Mouse (Mus musculus): ENCODE results near the gene Olfr223. TPM values are rescaled to one million over a fixed set of nuclear protein-coding genes. Genes with fewer than 3 reads are reported as not detected.

Gene Olfr223
- polyA plus RNA-seq (2011; ENCODE audit: insufficient read depth, insufficient read length, low replicate concordance, missing spikeins), result not detected in 2 replicates

GRCm38 (mm10) chr11:59593189-59593588 is at the start of gene Olfr223:
Gene Olfr223, minus strand, starts transcription at chr11:59593289.
- H3K4me3 ChIP-seq (replicated peaks; ENCODE audit: control insufficient read depth, low read depth, low read length), result no peak within 1 kb of the TSS
- no peaks in the 10 kb centered on the region for H3K4me1 ChIP-seq (ENCODE audit: control insufficient read depth, insufficient read depth, low read length)
- TF ChIP-seq CTCF (IDR thresholded peaks at IDR 0.05; ENCODE audit: control insufficient read depth, insufficient read depth, low read length) (no peak), POLR2A (IDR thresholded peaks at IDR 0.05; ENCODE audit: borderline replicate concordance, control insufficient read depth, low read depth, low read length) (no peak)
- no peak within 1 kb of the TSS for H3K27ac ChIP-seq (ENCODE audit: control insufficient read depth, insufficient read depth, low read depth, low read length, poor library complexity)
- WGBS, result 78% methylated on average over 6 of the region's 6 CpGs

- H3K27ac ChIP-seq (ENCODE audit: control insufficient read depth, insufficient read depth, low read depth, low read length, poor library complexity), result no peak overlapping the region
- WGBS, result 84% methylated on average over 8 of the region's 8 CpGs
- no peak for TF ChIP-seq POLR2A (IDR thresholded peaks at IDR 0.05; ENCODE audit: borderline replicate concordance, control insufficient read depth, low read depth, low read length)
- no peak for TF ChIP-seq CTCF (IDR thresholded peaks at IDR 0.05; ENCODE audit: control insufficient read depth, insufficient read depth, low read length)
- no peaks in the 10 kb centered on the region for H3K4me1 ChIP-seq (ENCODE audit: control insufficient read depth, insufficient read depth, low read length)
- H3K4me3 ChIP-seq (replicated peaks; ENCODE audit: control insufficient read depth, low read depth, low read length), result no peak overlapping the region
Measured at GRCm38 (mm10) chr11:59642420-59642819, 49.3 kb upstream of the Olfr223 start.

- Histone ChIP-seq H3K4me3 (replicated peaks; ENCODE audit: control insufficient read depth, low read depth, low read length) (no peak overlapping the region), H3K27ac (ENCODE audit: control insufficient read depth, insufficient read depth, low read depth, low read length, poor library complexity) (no peak overlapping the region), H3K4me1 (ENCODE audit: control insufficient read depth, insufficient read depth, low read length) (no peaks in the 10 kb centered on the region)
- TF ChIP-seq CTCF (IDR thresholded peaks at IDR 0.05; ENCODE audit: control insufficient read depth, insufficient read depth, low read length) (no peak), POLR2A (IDR thresholded peaks at IDR 0.05; ENCODE audit: borderline replicate concordance, control insufficient read depth, low read depth, low read length) (no peak)
- 57% methylated on average over 5 of the region's 5 CpGs for WGBS
Measured at GRCm38 (mm10) chr11:59641227-59641626, 48.1 kb upstream of the Olfr223 start.

- no peak overlapping the region for H3K27ac ChIP-seq (ENCODE audit: control insufficient read depth, insufficient read depth, low read depth, low read length, poor library complexity)
- no peak for TF ChIP-seq CTCF (IDR thresholded peaks at IDR 0.05; ENCODE audit: control insufficient read depth, insufficient read depth, low read length)
- TF ChIP-seq POLR2A (IDR thresholded peaks at IDR 0.05; ENCODE audit: borderline replicate concordance, control insufficient read depth, low read depth, low read length), result no peak
- WGBS, result 85% methylated on average over 4 of the region's 4 CpGs
- H3K4me3 ChIP-seq (replicated peaks; ENCODE audit: control insufficient read depth, low read depth, low read length), result no peak overlapping the region
- no peaks in the 10 kb centered on the region for H3K4me1 ChIP-seq (ENCODE audit: control insufficient read depth, insufficient read depth, low read length)
Measured at GRCm38 (mm10) chr11:59639957-59640643, 47.0 kb upstream of the Olfr223 start.

GRCm38 (mm10) chr11:59636695-59637414 is 43.8 kb upstream of the Olfr223 start:
- Histone ChIP-seq H3K4me3 (replicated peaks; ENCODE audit: control insufficient read depth, low read depth, low read length) (no peak overlapping the region), H3K4me1 (ENCODE audit: control insufficient read depth, insufficient read depth, low read length) (no peaks in the 10 kb centered on the region; the same call in 1 of the 2 replicates), H3K27ac (ENCODE audit: control insufficient read depth, insufficient read depth, low read depth, low read length, poor library complexity) (no peak overlapping the region)
- 25% methylated on average over 7 of the region's 7 CpGs for WGBS
- TF ChIP-seq POLR2A (IDR thresholded peaks at IDR 0.05; ENCODE audit: borderline replicate concordance, control insufficient read depth, low read depth, low read length) (no peak), CTCF (IDR thresholded peaks at IDR 0.05; ENCODE audit: control insufficient read depth, insufficient read depth, low read length) (no peak)

GRCm38 (mm10) chr11:59635821-59636694 is 43.0 kb upstream of the Olfr223 start:
- WGBS, result 74% methylated on average over 12 of the region's 12 CpGs
- no peaks in the 10 kb centered on the region; the same call in 1 of the 2 replicates for H3K4me1 ChIP-seq (ENCODE audit: control insufficient read depth, insufficient read depth, low read length)
- H3K4me3 ChIP-seq (replicated peaks; ENCODE audit: control insufficient read depth, low read depth, low read length), result no peak overlapping the region
- TF ChIP-seq CTCF (IDR thresholded peaks at IDR 0.05; ENCODE audit: control insufficient read depth, insufficient read depth, low read length) (no peak), POLR2A (IDR thresholded peaks at IDR 0.05; ENCODE audit: borderline replicate concordance, control insufficient read depth, low read depth, low read length) (no peak)
- no peak overlapping the region for H3K27ac ChIP-seq (ENCODE audit: control insufficient read depth, insufficient read depth, low read depth, low read length, poor library complexity)

- no peak for TF ChIP-seq POLR2A (IDR thresholded peaks at IDR 0.05; ENCODE audit: borderline replicate concordance, control insufficient read depth, low read depth, low read length)
- no peak for TF ChIP-seq CTCF (IDR thresholded peaks at IDR 0.05; ENCODE audit: control insufficient read depth, insufficient read depth, low read length)
- H3K4me3 ChIP-seq (replicated peaks; ENCODE audit: control insufficient read depth, low read depth, low read length), result no peak overlapping the region
- no peak overlapping the region for H3K27ac ChIP-seq (ENCODE audit: control insufficient read depth, insufficient read depth, low read depth, low read length, poor library complexity)
- 74% methylated on average over 9 of the region's 9 CpGs for WGBS
- no peaks in the 10 kb centered on the region; the same call in 1 of the 2 replicates for H3K4me1 ChIP-seq (ENCODE audit: control insufficient read depth, insufficient read depth, low read length)
Measured at GRCm38 (mm10) chr11:59635251-59635795, 42.2 kb upstream of the Olfr223 start.

Data from bone marrow, adult 2 months (tissue).